Mouse (Mus musculus) frontal cortex, adult 2 months (tissue): Measurements from ENCODE around the gene Gtf2ird1. TPM values are rescaled to one million over a fixed set of nuclear protein-coding genes. Genes with fewer than 3 reads are reported as not detected.

Source experiments
- DNase-seq, 2 experiments: peaks; one replicate each; pipeline ENCODE4 v3.0.0; 2022; ENCODE audit warnings: low spot score in 1 of 2; ENCODE audit errors: extremely low spot score in 1 of 2
- polyA plus RNA-seq: library from polyadenylated mRNA; depleted of rRNA; stranded (reverse); fragments of >200 nt; gene quantifications from 2 replicates; pipeline ENCODE4 v1.2.3, GENCODE M21; 2012; rRNA removed

Gtf2ird1 gene
- polyA plus RNA-seq, 1 experiment: 44.4 TPM

DNA sequence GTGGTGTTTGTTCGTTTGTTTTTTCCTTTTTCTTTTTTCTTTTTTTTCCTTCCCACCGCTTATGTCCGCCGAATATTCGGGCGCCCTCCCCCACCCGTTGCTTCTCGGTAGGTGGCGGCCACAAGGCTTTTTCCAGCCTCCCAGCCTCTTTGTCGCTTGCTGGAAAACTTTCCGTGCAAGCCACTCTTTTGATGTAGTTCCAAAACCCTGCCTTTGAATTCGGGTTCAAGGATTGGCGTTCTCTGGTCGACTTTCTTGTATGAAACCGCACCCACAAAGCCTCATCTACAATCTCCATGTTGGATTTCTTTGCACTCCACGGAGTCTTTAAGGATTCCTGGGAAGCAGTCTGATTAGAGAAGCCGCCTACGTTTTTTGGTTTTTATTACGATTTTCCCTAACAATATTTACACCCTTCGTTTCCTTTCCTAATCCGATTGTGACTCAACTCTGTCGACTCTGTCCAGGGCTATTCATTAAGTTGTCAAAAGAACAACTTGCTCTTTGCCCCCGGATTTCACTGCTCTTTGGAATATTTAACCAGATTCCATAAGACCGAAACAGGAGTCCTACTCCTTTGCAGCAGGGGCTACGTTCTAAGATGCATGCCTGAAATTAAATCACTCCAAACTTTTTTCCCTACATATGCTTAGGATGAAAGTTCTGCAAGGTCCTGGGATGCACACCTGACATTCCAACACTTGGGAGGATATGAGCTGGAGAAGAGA is 140.7 kb downstream of the Gtf2ird1 start:
- peak in 1 of 2 experiments; percentile 69 for DNase-seq

DNA sequence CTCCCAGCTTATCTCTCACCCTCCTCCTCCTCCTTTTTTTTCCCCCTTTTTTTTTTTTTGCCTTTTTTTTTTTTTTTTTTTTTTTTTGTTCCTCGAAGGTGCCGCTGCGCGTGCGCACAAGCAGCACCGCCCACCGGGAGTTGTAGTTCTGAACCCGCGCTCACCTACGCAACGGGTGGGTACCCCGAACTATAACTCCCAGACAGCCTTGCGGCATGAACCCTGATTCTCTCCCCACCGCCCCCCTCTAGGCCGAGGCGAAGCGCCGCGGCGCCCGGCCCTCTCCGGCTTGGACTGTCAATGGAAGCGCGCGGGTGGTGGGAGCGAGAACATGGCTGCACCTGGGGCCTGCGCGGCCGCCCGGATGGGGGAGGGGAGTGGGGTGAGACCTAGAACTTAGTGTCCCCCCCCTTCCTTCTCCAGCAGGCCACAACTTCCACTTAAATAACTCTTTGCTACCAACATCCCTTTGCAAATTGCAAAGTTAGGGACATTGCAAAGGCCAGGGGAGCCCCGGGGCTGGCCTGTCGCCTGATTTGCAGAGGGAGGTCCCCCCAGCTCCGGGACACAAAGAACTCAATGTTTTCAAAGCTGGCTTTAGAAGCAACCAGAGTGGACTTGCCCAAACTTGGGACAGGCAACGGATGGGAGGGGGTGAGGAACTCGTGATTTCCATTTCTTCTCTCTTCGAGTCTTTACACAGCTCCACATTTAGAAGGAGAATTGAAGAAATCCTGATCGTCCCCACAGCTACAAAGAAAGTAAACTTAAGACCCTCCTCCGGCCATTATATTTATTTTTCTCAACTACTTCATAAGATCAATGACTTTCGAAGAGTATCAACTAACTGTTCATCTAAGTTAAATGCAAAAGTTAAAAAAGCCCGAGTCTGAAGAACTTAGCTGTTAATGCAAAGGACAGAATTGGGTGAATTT is 141.6 kb downstream of the Gtf2ird1 start, which contains the start of gene Gtf2i:
TSS of gene Gtf2i (minus strand) at position 73 of the 935 bp plus-strand sequence.
- peak; percentile 96 to 97 for DNase-seq

DNA sequence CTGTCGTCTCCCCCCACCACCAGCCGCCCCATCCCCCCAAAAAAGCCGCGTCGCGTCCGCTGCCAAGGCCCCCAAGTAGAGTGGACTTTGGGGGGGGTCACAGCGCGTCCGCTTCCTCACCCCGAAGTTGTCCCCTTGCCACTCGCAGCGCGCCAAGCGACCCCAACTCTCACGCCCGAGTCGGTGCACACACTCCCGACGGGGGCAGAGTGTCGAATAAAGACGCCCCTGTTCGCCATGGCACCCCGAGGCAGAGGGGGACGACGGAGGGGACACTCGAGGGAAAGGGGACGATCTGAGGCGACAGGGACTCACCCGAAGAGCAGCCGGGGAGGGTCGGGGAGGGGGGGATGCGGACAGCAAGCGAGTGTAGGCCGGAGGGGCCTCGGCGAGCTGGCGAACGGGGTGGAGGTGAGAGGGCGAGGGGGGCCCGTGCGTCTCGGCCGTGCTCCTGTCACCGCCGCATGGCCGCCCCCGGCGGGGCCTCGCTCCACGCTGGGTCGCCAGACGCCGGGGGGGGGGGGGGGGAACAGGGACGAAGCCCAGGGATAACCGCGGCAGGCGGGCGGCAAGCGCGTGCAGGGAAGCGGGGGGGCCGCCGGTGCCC is 142.3 kb downstream of the Gtf2ird1 start:
- no peak for DNase-seq

DNA sequence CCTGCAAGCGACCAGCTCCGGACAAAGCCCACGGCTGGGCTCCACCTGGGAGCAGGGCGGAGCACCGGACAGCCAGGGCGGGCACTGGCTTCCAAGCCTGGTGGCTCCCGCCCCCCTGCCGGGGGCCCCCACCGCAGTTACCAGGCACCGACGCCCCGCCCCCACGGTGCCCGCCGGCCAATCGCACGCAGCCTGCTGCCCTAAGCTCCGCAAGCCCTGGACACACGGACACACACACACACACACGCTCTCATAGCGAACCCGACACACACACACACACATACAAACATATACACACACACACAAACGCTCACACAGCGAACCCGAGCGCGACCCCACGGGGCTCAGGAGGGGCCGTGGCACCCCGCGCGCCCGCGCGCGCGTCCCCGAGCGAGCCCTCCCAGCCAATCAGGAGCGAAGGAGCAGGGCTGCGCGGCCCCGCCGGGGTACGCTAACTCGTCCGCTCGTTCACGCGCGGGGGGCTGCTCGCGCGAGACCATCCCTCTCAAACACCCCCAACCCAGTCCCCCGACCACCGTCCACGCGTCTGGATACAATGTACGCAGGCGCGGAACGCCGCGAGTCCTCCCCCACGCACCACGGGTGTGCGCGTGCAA is 143.0 kb downstream of the Gtf2ird1 start:
- DNase-seq: peak; percentile 86 to 87

DNA sequence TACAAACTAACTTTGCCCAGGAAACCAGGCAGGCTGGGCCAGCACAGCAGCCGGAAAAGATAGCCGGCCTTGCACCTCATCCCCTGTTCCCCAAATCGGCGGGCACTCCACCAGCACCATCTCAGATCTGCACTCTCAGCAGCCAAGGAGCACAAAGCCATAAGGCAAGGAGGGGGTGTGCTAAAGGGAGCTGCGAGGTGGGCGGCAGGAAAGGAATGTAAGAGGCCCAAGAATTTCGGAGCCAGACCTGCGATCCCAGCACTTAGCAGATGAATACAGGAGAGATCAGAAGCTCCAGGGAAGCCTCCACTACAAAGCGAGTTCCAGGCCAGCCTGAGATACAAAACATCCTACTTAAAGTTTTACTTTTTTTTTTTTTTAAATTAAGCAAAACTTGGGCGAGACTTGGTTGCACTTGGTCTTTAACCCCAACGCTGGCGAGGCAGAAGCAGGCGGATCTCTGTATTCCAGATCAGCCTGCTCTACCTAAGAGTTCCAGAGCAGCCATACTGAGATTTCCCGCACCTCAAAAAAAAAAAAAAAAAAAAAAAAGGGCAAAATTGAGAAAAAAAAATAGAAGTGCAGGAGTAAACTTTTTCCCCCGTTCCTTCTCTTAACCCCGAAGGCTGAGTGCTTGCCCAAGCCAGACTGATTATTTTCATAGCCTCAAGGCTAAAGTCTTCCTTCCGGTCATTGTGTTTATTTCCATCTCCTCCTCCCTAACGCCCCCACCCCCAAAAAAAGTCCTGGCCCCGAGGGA is 143.6 kb downstream of the Gtf2ird1 start:
- DNase-seq: peak; percentile 66 to 80

DNA sequence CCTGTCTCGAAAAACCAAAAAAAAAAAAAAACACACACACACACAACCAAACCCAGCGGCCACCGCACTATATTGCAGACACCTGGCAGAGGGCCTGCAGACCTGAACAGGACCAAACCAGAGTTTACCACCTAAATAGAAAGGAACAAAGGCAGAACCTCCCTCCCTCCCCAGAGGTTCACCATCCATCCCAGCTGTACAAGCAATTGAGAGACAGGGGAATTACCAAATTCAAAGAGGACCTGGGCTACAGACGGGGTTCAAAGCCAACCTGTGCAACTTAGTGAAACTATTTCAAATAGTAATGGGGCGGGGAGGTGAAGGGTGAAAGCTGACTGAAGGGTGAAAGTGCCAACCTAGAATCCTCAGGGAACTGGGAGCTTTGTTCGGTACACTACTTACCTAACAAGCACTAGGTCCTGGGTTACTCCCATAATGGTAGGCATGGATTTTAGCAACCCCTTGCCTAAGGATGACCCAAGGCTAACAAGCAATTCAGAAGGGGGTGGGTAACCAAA is 144.6 kb downstream of the Gtf2ird1 start:
- DNase-seq: no peak

DNA sequence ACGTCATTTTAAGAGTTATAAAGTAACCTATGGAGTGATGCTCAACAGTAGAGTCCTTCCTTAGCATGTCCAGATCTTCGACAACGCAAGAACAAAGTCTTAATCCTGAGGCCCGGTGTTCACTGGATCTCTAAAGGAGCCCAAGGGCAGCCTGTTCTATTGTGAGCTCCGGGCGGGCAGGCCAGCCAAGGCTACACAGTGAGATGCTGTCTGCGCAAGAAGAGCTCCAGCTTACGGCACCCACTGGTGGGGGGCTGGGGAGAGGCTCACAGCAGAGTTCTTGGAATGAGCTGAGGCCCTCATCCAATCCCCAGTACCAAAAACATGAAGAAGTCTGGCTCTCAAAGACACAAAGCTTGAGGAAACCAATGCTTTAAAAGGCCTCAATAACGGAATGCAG is 146.3 kb downstream of the Gtf2ird1 start:
- no peak for DNase-seq

DNA sequence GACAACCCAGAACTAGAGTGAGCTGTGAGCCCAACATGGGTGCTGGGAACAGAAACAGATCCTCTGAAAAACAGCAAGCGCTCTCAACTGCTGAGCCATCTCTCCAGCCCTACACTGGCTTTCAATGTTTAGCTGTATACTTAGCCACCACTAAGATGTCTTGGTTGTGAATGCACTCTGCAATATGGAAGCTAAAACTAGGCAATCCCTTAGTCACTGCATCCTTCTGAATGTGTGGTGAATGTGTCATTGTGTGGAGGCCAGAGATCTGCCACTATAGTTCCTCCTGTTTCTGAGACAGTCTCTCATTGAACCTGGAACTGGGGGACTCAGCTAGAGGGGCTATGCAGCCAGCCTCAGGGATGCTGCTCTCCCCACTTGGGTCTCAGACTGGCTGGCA is 147.2 kb downstream of the Gtf2ird1 start:
- DNase-seq: no peak

Other genes starting within 250 kb of the Gtf2ird1 start
- 6.6 and 8.6 TPM in 2 replicates for gene Ncf1, start 227.1 kb downstream of the Gtf2ird1 start, polyA plus RNA-seq
- 168 and 188 TPM in 2 replicates for gene Gtf2i, start 142.0 kb downstream of the Gtf2ird1 start, polyA plus RNA-seq
- gene Clip2, start 95.7 kb upstream of the Gtf2ird1 start, polyA plus RNA-seq: 72.4 and 72.6 TPM in 2 replicates
- 0.38 and 0.40 TPM in 2 replicates for gene Syna, start 103.5 kb upstream of the Gtf2ird1 start, polyA plus RNA-seq
- gene Rfc2, start 124.7 kb upstream of the Gtf2ird1 start, polyA plus RNA-seq: 124 and 130 TPM in 2 replicates
- gene Lat2, start 158.3 kb upstream of the Gtf2ird1 start, polyA plus RNA-seq: 5.3 and 5.6 TPM in 2 replicates
- 343 and 362 TPM in 2 replicates for gene Eif4h, start 182.8 kb upstream of the Gtf2ird1 start, polyA plus RNA-seq
- 46.2 and 50.7 TPM in 2 replicates for gene Limk1, start 231.9 kb upstream of the Gtf2ird1 start, polyA plus RNA-seq